Mouse (Mus musculus) forebrain, postnatal 0 days (tissue): Measurements from ENCODE around the gene Pard3. TPM values are rescaled to one million over a fixed set of nuclear protein-coding genes. Genes with fewer than 3 reads are reported as not detected.

Source experiments
- ATAC-seq: fragments of 200-750 bp; cut with Nextera tagmentation; 2 replicates; pipeline ENCODE4 v1.8.0; 2017; ENCODE audit warnings: mild to moderate bottlenecking, moderate library complexity
- DNase-seq: peaks from one replicate; pipeline ENCODE4 v3.0.0-alpha.2; 2015
- H3K27ac ChIP-seq: fragments of 300-500 bp; sonication (generic); 2 replicates; pipeline ENCODE4 v1.5.1; 2014; ENCODE audit warnings: low read depth, mild to moderate bottlenecking, antibody characterized with exemption, low read length, moderate library complexity, mixed read lengths
- H3K27me3 ChIP-seq: fragments of 300-500 bp; sonication (generic); 2 replicates; pipeline ENCODE4 v1.6.1; 2014; ENCODE audit warnings: mild to moderate bottlenecking, low read length, mixed read lengths; ENCODE audit not compliant: insufficient read depth
- H3K36me3 ChIP-seq: fragments of 300-500 bp; sonication (generic); 2 replicates; pipeline ENCODE4 v1.6.1; 2014; ENCODE audit warnings: mild to moderate bottlenecking, moderate library complexity; ENCODE audit not compliant: insufficient read depth
- H3K4me1 ChIP-seq: fragments of 300-500 bp; sonication (generic); 2 replicates; pipeline ENCODE4 v1.6.1; 2014; ENCODE audit warnings: antibody characterized with exemption; ENCODE audit not compliant: insufficient read depth
- H3K4me2 ChIP-seq: fragments of 300-500 bp; sonication (generic); 2 replicates; pipeline ENCODE4 v1.6.1; 2014; ENCODE audit warnings: low read depth, mild to moderate bottlenecking, moderate library complexity
- H3K4me3 ChIP-seq: fragments of 300-500 bp; sonication (generic); 2 replicates; pipeline ENCODE4 v1.5.1; 2014; ENCODE audit warnings: low read depth, low read length, mixed read lengths
- H3K9ac ChIP-seq: fragments of 300-500 bp; sonication (generic); 2 replicates; pipeline ENCODE4 v1.6.1; 2014; ENCODE audit warnings: mild to moderate bottlenecking
- H3K9me3 ChIP-seq: fragments of 300-500 bp; sonication (generic); 2 replicates; pipeline ENCODE4 v1.6.1; 2016; ENCODE audit warnings: low read length
- CTCF ChIP-seq: sonication (generic); IDR thresholded peaks from 2 replicates; pipeline ENCODE4 v1.5.1; 2016; ENCODE audit warnings: antibody characterized with exemption, control low read depth, low read depth
- WGBS: fragments of 180-500 bp; shearing (Covaris S2); extraction: QIAGEN DNeasy Blood & Tissue Kit; methylation state at CpG from one replicate; pipeline ENCODE4 v1.1.7; 2014; 5-methylcytosine and 5-hydroxymethylcytosine counted together
- polyA plus RNA-seq: library from polyadenylated mRNA; unstranded; fragments of >200 nt; fragmentation: Nextera tagmentation; extraction: Ambion mirVana; gene quantifications from 2 replicates; pipeline ENCODE4 v1.2.1, GENCODE M21; 2015
- total RNA-seq: library from RNA; depleted of rRNA; stranded (reverse); fragments of >200 nt; gene quantifications from 2 replicates; pipeline ENCODE4 v1.2.3, GENCODE M21; 2014

Pard3 gene
- total and polyA plus RNA-seq, 2 experiments from 2014 or later, result 11.4 to 31.0 TPM

GRCm38 (mm10) chr8:127082486-127082885 is 18.8 kb downstream of the Pard3 start:
- H3K9ac ChIP-seq, result no peak overlapping the region
- DNase-seq (no peak), ATAC-seq (no peak)
- 0 out of 2 replicates have a peak, but pooled peaks cover 5% of the 10 kb centered on the region for H3K4me1 ChIP-seq
- no peaks in the 10 kb centered on the region for H3K36me3 ChIP-seq
- no peaks in the 10 kb centered on the region for H3K27me3 ChIP-seq
- no peaks in the 10 kb centered on the region for H3K9me3 ChIP-seq
- WGBS, result 19% methylated on average over 2 of the region's 2 CpGs
- H3K4me2 ChIP-seq, result no peak overlapping the region
- no peak overlapping the region for H3K4me3 ChIP-seq
- no peak for TF ChIP-seq CTCF
- no peak overlapping the region for H3K27ac ChIP-seq

- no peak for DNase-seq
- WGBS, result 87% methylated on average over 6 of the region's 6 CpGs
- H3K9me3 ChIP-seq, result no peaks in the 10 kb centered on the region
These were observed 20.9 kb downstream of the Pard3 start for GRCm38 (mm10) chr8:127084565-127084964.

DNA sequence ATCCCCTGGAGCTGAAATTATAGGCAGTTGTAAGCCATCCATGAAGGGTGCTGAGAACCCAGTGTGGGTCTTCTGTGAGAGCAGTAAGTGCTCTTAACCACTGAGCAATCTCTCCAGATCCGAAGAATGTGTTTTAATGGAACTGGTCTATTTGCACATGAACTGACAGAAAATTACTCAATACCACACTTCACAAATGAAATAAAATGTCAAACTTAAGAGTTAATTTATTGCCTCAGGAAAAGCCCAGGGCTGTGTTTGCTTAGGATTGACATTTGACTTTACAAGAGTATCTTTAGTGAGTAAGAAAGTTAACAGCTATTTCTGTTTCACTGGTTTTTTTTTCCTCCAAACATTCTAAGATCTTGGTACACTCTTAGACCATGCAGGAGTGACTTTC is 23.7 kb downstream of the Pard3 start:
- Histone ChIP-seq H3K9ac (no peak overlapping the region), H3K36me3 (no peaks in the 10 kb centered on the region), H3K27ac (no peak overlapping the region), H3K27me3 (no peaks in the 10 kb centered on the region), H3K4me3 (no peak overlapping the region), H3K4me1 (peaks cover 8% of the 10 kb centered on the region; the same call in 1 of the 2 replicates), H3K4me2 (no peak overlapping the region), H3K9me3 (no peaks in the 10 kb centered on the region)
- ATAC-seq (no peak), DNase-seq (no peak)
- 63% methylated on average over 1 of the region's 1 CpGs for WGBS
- no peak for TF ChIP-seq CTCF

More at GRCm38 (mm10) chr8:127084565-127084964, 20.9 kb downstream of the Pard3 start:
- H3K4me2 ChIP-seq, result no peak overlapping the region
- no peak for TF ChIP-seq CTCF
- H3K27ac ChIP-seq, result no peak overlapping the region
- no peak overlapping the region for H3K9ac ChIP-seq
- no peak for ATAC-seq
- H3K27me3 ChIP-seq, result no peaks in the 10 kb centered on the region
- H3K36me3 ChIP-seq, result no peaks in the 10 kb centered on the region
- no peak overlapping the region for H3K4me3 ChIP-seq
- peaks cover 8% of the 10 kb centered on the region; the same call in 1 of the 2 replicates for H3K4me1 ChIP-seq

DNA sequence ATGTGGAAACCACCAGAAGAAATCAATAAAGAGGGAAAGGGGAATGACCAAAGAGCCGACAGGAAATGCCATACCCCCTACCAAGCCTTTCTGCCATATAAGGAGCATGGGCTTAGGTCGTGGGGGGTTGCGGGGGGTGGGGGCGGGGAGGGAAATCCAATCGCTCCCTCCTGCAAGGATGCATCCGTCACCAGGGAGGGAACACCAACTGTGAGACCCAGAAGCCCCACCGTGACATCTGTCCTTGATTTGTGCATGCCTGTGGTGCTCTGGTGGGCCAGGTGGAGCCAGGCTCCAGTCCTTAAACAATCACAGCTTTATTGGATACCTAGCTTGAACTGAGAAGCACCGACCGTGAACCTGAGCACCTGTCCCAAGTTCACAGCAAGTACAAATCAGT is 24.7 kb downstream of the Pard3 start:
- Histone ChIP-seq H3K27ac (no peak overlapping the region), H3K27me3 (no peaks in the 10 kb centered on the region), H3K36me3 (no peaks in the 10 kb centered on the region), H3K4me2 (no peak overlapping the region), H3K9me3 (no peaks in the 10 kb centered on the region), H3K4me3 (no peak overlapping the region), H3K9ac (no peak overlapping the region), H3K4me1 (peaks cover 8% of the 10 kb centered on the region; the same call in 1 of the 2 replicates)
- no peak for ATAC-seq
- WGBS, result 29% methylated on average over 9 of the region's 9 CpGs
- TF ChIP-seq CTCF, result no peak
- DNase-seq, result no peak

- no peaks in the 10 kb centered on the region for H3K36me3 ChIP-seq
- 48% methylated on average over 8 of the region's 8 CpGs for WGBS
- no peak overlapping the region for H3K4me2 ChIP-seq
- no peak overlapping the region for H3K4me3 ChIP-seq
- no peak overlapping the region for H3K27ac ChIP-seq
- H3K9ac ChIP-seq, result no peak overlapping the region
- H3K9me3 ChIP-seq, result no peaks in the 10 kb centered on the region
- DNase-seq, result no peak
- no peak for ATAC-seq
- no peak for TF ChIP-seq CTCF
- peaks cover 8% of the 10 kb centered on the region; the same call in 1 of the 2 replicates for H3K4me1 ChIP-seq
- no peaks in the 10 kb centered on the region for H3K27me3 ChIP-seq
These were observed 25.3 kb downstream of the Pard3 start for GRCm38 (mm10) chr8:127089021-127089420.

- H3K4me3 ChIP-seq, result no peak overlapping the region
- H3K4me1 ChIP-seq, result peaks cover 8% of the 10 kb centered on the region; the same call in 1 of the 2 replicates
- no peaks in the 10 kb centered on the region for H3K9me3 ChIP-seq
- H3K4me2 ChIP-seq, result no peak overlapping the region
- H3K36me3 ChIP-seq, result no peaks in the 10 kb centered on the region
- WGBS, result 87% methylated on average over 4 of the region's 4 CpGs
- no peak for TF ChIP-seq CTCF
- no peak overlapping the region for H3K27ac ChIP-seq
- ATAC-seq (no peak), DNase-seq (no peak)
- H3K27me3 ChIP-seq, result no peaks in the 10 kb centered on the region
- no peak overlapping the region for H3K9ac ChIP-seq
These were observed 26.7 kb downstream of the Pard3 start for GRCm38 (mm10) chr8:127090435-127090834.

GRCm38 (mm10) chr8:127091936-127092335 is 28.2 kb downstream of the Pard3 start:
- ATAC-seq (no peak), DNase-seq (no peak)
- Histone ChIP-seq H3K4me1 (peaks cover 8% of the 10 kb centered on the region; the same call in 1 of the 2 replicates), H3K9ac (no peak overlapping the region), H3K36me3 (no peaks in the 10 kb centered on the region), H3K4me3 (no peak overlapping the region), H3K9me3 (no peaks in the 10 kb centered on the region), H3K27me3 (no peaks in the 10 kb centered on the region), H3K4me2 (no peak overlapping the region), H3K27ac (peak overlapping the region; percentile 51; the same call in 1 of the 2 replicates)
- 65% methylated on average over 3 of the region's 3 CpGs for WGBS
- TF ChIP-seq CTCF, result no peak
